Mouse (Mus musculus) embryonic fibroblast, embryonic 13.5 days (primary cell): ENCODE measurements around the gene Nckap5.

Source experiments
- CTCF ChIP-seq: IDR thresholded peaks from 2 replicates; pipeline ENCODE4 v1.5.1; 2011; ENCODE audit warnings: mild to moderate bottlenecking, control low read depth, low read length, moderate library complexity, borderline replicate concordance; ENCODE audit not compliant: insufficient read depth
- POLR2A ChIP-seq: IDR thresholded peaks from 2 replicates; pipeline ENCODE4 v1.6.1; 2011; ENCODE audit warnings: low read depth, mild to moderate bottlenecking, control low read depth, low read length, moderate library complexity

GRCm38 (mm10) chr1:126830031-126830927 is at the start of gene Nckap5:
- TF ChIP-seq CTCF (no peak), POLR2A (no peak)
